Mouse (Mus musculus): ENCODE results near the gene Fam19a1. TPM values are rescaled to one million over a fixed set of nuclear protein-coding genes. Genes with fewer than 3 reads are reported as not detected.

The Fam19a1 gene
- polyA plus RNA-seq, 1 experiment from 2014 or later, result 8.9 TPM

GRCm38 (mm10) chr6:96578649-96579048 is 465.7 kb downstream of the Fam19a1 start:
- Histone ChIP-seq H3K36me3 (no peaks in the 10 kb centered on the region), H3K4me2 (no peak overlapping the region), H3K27ac (no peak overlapping the region), H3K4me3 (replicated peaks) (no peak overlapping the region), H3K9ac (replicated peaks) (no peak overlapping the region), H3K4me1 (replicated peaks) (peaks cover 13% of the 10 kb centered on the region), H3K9me3 (no peaks in the 10 kb centered on the region), H3K27me3 (no peaks in the 10 kb centered on the region)
- WGBS, result 78% methylated on average over 5 of the region's 5 CpGs
- no peak for ATAC-seq (ENCODE audit: insufficient number of reproducible peaks, insufficient read depth, low FRiP score, low TSS enrichment, low read depth)

GRCm38 (mm10) chr6:96580726-96581125 is 467.8 kb downstream of the Fam19a1 start:
- H3K27ac ChIP-seq, result no peak overlapping the region
- no peaks in the 10 kb centered on the region for H3K36me3 ChIP-seq
- H3K4me1 ChIP-seq (replicated peaks), result peaks cover 13% of the 10 kb centered on the region
- WGBS, result 19% methylated on average over 4 of the region's 4 CpGs
- H3K4me3 ChIP-seq (replicated peaks), result no peak overlapping the region
- H3K27me3 ChIP-seq, result no peaks in the 10 kb centered on the region
- H3K9me3 ChIP-seq, result no peaks in the 10 kb centered on the region
- no peak overlapping the region for H3K4me2 ChIP-seq
- H3K9ac ChIP-seq (replicated peaks), result no peak overlapping the region
- ATAC-seq (ENCODE audit: insufficient number of reproducible peaks, insufficient read depth, low FRiP score, low TSS enrichment, low read depth), result no peak

- H3K4me2 ChIP-seq, result no peak overlapping the region
- no peak overlapping the region for H3K4me3 ChIP-seq (replicated peaks)
- no peaks in the 10 kb centered on the region for H3K27me3 ChIP-seq
- H3K9me3 ChIP-seq, result no peaks in the 10 kb centered on the region
- no peak overlapping the region for H3K9ac ChIP-seq (replicated peaks)
- peaks cover 13% of the 10 kb centered on the region for H3K4me1 ChIP-seq (replicated peaks)
- no peak overlapping the region for H3K27ac ChIP-seq
- WGBS, result 54% methylated on average over 3 of the region's 3 CpGs
- ATAC-seq (ENCODE audit: insufficient number of reproducible peaks, insufficient read depth, low FRiP score, low TSS enrichment, low read depth), result no peak
- H3K36me3 ChIP-seq, result no peaks in the 10 kb centered on the region
Observed at GRCm38 (mm10) chr6:96581187-96581586, 468.2 kb downstream of the Fam19a1 start.

GRCm38 (mm10) chr6:96587427-96587826 is 474.5 kb downstream of the Fam19a1 start:
- Histone ChIP-seq H3K9ac (replicated peaks) (no peak overlapping the region), H3K27me3 (no peaks in the 10 kb centered on the region), H3K4me3 (replicated peaks) (no peak overlapping the region), H3K36me3 (no peaks in the 10 kb centered on the region), H3K9me3 (no peaks in the 10 kb centered on the region), H3K27ac (no peak overlapping the region), H3K4me2 (no peak overlapping the region), H3K4me1 (replicated peaks) (no peaks in the 10 kb centered on the region; the same call in 1 of the 2 replicates)
- ATAC-seq (ENCODE audit: insufficient number of reproducible peaks, insufficient read depth, low FRiP score, low TSS enrichment, low read depth), result no peak
- WGBS, result 82% methylated on average over 4 of the region's 4 CpGs

- H3K36me3 ChIP-seq, result no peaks in the 10 kb centered on the region
- no peak overlapping the region for H3K4me3 ChIP-seq (replicated peaks)
- WGBS, result 61% methylated on average over 1 of the region's 1 CpGs
- no peaks in the 10 kb centered on the region for H3K9me3 ChIP-seq
- H3K27me3 ChIP-seq, result no peaks in the 10 kb centered on the region
- no peak for ATAC-seq (ENCODE audit: insufficient number of reproducible peaks, insufficient read depth, low FRiP score, low TSS enrichment, low read depth)
- H3K4me1 ChIP-seq (replicated peaks), result no peaks in the 10 kb centered on the region; the same call in 1 of the 2 replicates
- no peak overlapping the region for H3K9ac ChIP-seq (replicated peaks)
- H3K27ac ChIP-seq, result no peak overlapping the region
- H3K4me2 ChIP-seq, result no peak overlapping the region
Observed at GRCm38 (mm10) chr6:96593031-96593430, 480.1 kb downstream of the Fam19a1 start.

- no peaks in the 10 kb centered on the region for H3K36me3 ChIP-seq
- H3K4me3 ChIP-seq (replicated peaks), result no peak overlapping the region
- 93% methylated on average over 10 of the region's 10 CpGs for WGBS
- no peaks in the 10 kb centered on the region; the same call in 1 of the 2 replicates for H3K4me1 ChIP-seq (replicated peaks)
- H3K27ac ChIP-seq, result no peak overlapping the region
- no peaks in the 10 kb centered on the region for H3K27me3 ChIP-seq
- no peak for ATAC-seq (ENCODE audit: insufficient number of reproducible peaks, insufficient read depth, low FRiP score, low TSS enrichment, low read depth)
- no peak overlapping the region for H3K4me2 ChIP-seq
- H3K9me3 ChIP-seq, result no peaks in the 10 kb centered on the region
- H3K9ac ChIP-seq (replicated peaks), result no peak overlapping the region
Observed at GRCm38 (mm10) chr6:96595201-96595600, 482.2 kb downstream of the Fam19a1 start.

GRCm38 (mm10) chr6:96624196-96624595 is 511.2 kb downstream of the Fam19a1 start:
- Histone ChIP-seq H3K4me3 (replicated peaks) (no peak overlapping the region), H3K27me3 (no peaks in the 10 kb centered on the region), H3K9me3 (no peaks in the 10 kb centered on the region), H3K4me2 (no peak overlapping the region), H3K9ac (replicated peaks) (no peak overlapping the region), H3K4me1 (replicated peaks) (no peaks in the 10 kb centered on the region), H3K27ac (no peak overlapping the region), H3K36me3 (no peaks in the 10 kb centered on the region)
- ATAC-seq (ENCODE audit: insufficient number of reproducible peaks, insufficient read depth, low FRiP score, low TSS enrichment, low read depth), result no peak
- WGBS, result 71% methylated on average over 1 of the region's 1 CpGs

GRCm38 (mm10) chr6:96631518-96631917 is 518.6 kb downstream of the Fam19a1 start:
- Histone ChIP-seq H3K36me3 (no peaks in the 10 kb centered on the region), H3K9ac (replicated peaks) (no peak overlapping the region), H3K4me1 (replicated peaks) (0 out of 2 replicates have a peak, but pooled peaks cover 5% of the 10 kb centered on the region), H3K27me3 (no peaks in the 10 kb centered on the region), H3K27ac (no peak overlapping the region), H3K4me2 (no peak overlapping the region), H3K9me3 (no peaks in the 10 kb centered on the region), H3K4me3 (replicated peaks) (no peak overlapping the region)
- ATAC-seq (ENCODE audit: insufficient number of reproducible peaks, insufficient read depth, low FRiP score, low TSS enrichment, low read depth), result no peak
- 74% methylated on average over 6 of the region's 6 CpGs for WGBS

GRCm38 (mm10) chr6:96632243-96632642 is 519.3 kb downstream of the Fam19a1 start:
- no peak for ATAC-seq (ENCODE audit: insufficient number of reproducible peaks, insufficient read depth, low FRiP score, low TSS enrichment, low read depth)
- H3K27me3 ChIP-seq, result no peaks in the 10 kb centered on the region
- H3K4me3 ChIP-seq (replicated peaks), result no peak overlapping the region
- H3K4me2 ChIP-seq, result no peak overlapping the region
- no peaks in the 10 kb centered on the region for H3K36me3 ChIP-seq
- 48% methylated on average over 3 of the region's 3 CpGs for WGBS
- H3K4me1 ChIP-seq (replicated peaks), result 0 out of 2 replicates have a peak, but pooled peaks cover 5% of the 10 kb centered on the region
- H3K27ac ChIP-seq, result no peak overlapping the region
- no peaks in the 10 kb centered on the region for H3K9me3 ChIP-seq
- H3K9ac ChIP-seq (replicated peaks), result no peak overlapping the region

- Histone ChIP-seq H3K27ac (no peak overlapping the region), H3K4me2 (no peak overlapping the region), H3K4me1 (replicated peaks) (0 out of 2 replicates have a peak, but pooled peaks cover 5% of the 10 kb centered on the region), H3K27me3 (no peaks in the 10 kb centered on the region), H3K4me3 (replicated peaks) (no peak overlapping the region), H3K9me3 (no peaks in the 10 kb centered on the region), H3K36me3 (no peaks in the 10 kb centered on the region), H3K9ac (replicated peaks) (no peak overlapping the region)
- 94% methylated on average over 2 of the region's 2 CpGs for WGBS
- no peak for ATAC-seq (ENCODE audit: insufficient number of reproducible peaks, insufficient read depth, low FRiP score, low TSS enrichment, low read depth)
Observed at GRCm38 (mm10) chr6:96635663-96636062, 522.7 kb downstream of the Fam19a1 start.

GRCm38 (mm10) chr6:96648742-96649141 is 535.8 kb downstream of the Fam19a1 start:
- Histone ChIP-seq H3K4me3 (replicated peaks) (no peak overlapping the region), H3K4me1 (replicated peaks) (no peaks in the 10 kb centered on the region), H3K9me3 (no peaks in the 10 kb centered on the region), H3K27ac (no peak overlapping the region), H3K4me2 (no peak overlapping the region), H3K36me3 (no peaks in the 10 kb centered on the region), H3K9ac (replicated peaks) (no peak overlapping the region), H3K27me3 (no peaks in the 10 kb centered on the region)
- 87% methylated on average over 2 of the region's 2 CpGs for WGBS
- ATAC-seq (ENCODE audit: insufficient number of reproducible peaks, insufficient read depth, low FRiP score, low TSS enrichment, low read depth), result no peak

GRCm38 (mm10) chr6:96649267-96649666 is 536.3 kb downstream of the Fam19a1 start:
- WGBS, result 86% methylated on average over 5 of the region's 5 CpGs

More at GRCm38 (mm10) chr6:96649267-96649666, 536.3 kb downstream of the Fam19a1 start:
- Histone ChIP-seq H3K27me3 (no peaks in the 10 kb centered on the region), H3K27ac (no peak overlapping the region), H3K4me3 (replicated peaks) (no peak overlapping the region), H3K36me3 (no peaks in the 10 kb centered on the region), H3K9me3 (no peaks in the 10 kb centered on the region), H3K4me1 (replicated peaks) (no peaks in the 10 kb centered on the region), H3K4me2 (no peak overlapping the region), H3K9ac (replicated peaks) (no peak overlapping the region)
- ATAC-seq (ENCODE audit: insufficient number of reproducible peaks, insufficient read depth, low FRiP score, low TSS enrichment, low read depth), result no peak
